ENCODE assay signal across 8 mouse cellular contexts in genomic region chr10:41302689-41303431, GRCm38 (mm10). TPM values are rescaled to one million over a fixed set of nuclear protein-coding genes. Genes with fewer than 3 reads are reported as not detected.
DNase-seq lines count a peak whose midpoint lies in the region; ATAC-seq lines count a peak whose summit lies in the region.

TSS of gene Fig4 (minus strand) at chr10:41303260.

- peak; percentile 95 for ATAC-seq in embryonic facial prominence, embryonic 14.5 days (ENCODE audit: low read depth)
- ATAC-seq in limb, embryonic 15.5 days (ENCODE audit: insufficient number of reproducible peaks, low FRiP score, low TSS enrichment, low read depth) = peak; percentile 87

- H3K9ac ChIP-seq in embryonic facial prominence, embryonic 14.5 days (ENCODE audit: low read depth, low read length) = peak within 1 kb of the TSS; percentile 79
- H3K9ac ChIP-seq in limb, embryonic 15.5 days = peak within 1 kb of the TSS; percentile 60

- whole genome bisulfite sequencing in embryonic facial prominence, embryonic 14.5 days = under 1% methylated on average over 33 of the region's 38 CpGs
- WGBS in limb, embryonic 15.5 days = under 1% methylated on average over 38 of the region's 38 CpGs

- peak; percentile 89 for DNase-seq in 3T3-L1 (ENCODE audit: low read depth, low spot score)
- peak; percentile 54 to 74 for DNase-seq in adrenal gland, postnatal 4 days (ENCODE audit: low spot score in 2 of 2)
- DNase-seq in embryonic facial prominence, embryonic 14.5 days (ENCODE audit: low spot score) = peak; percentile 96
- DNase-seq in heart, adult 8-10 months (ENCODE audit: low spot score) = peak; percentile 83
- DNase-seq in kidney, adult 9 months = peak; percentile 87
- peak; percentile 58 to 83 for DNase-seq in monocyte, adult 2 months (ENCODE audit: low read depth in 1 of 2, low spot score in 2 of 2)
- DNase-seq in spleen, postnatal 36 days (ENCODE audit: low spot score in 2 of 2) = peak; percentile 88 to 92

- peak within 1 kb of the TSS; percentile 82 for H3K4me2 ChIP-seq in embryonic facial prominence, embryonic 14.5 days (ENCODE audit: low read depth, low read length)
- peak within 1 kb of the TSS; percentile 73 for H3K4me2 ChIP-seq in limb, embryonic 15.5 days

- H3K9me3 ChIP-seq in embryonic facial prominence, embryonic 14.5 days (ENCODE audit: control insufficient read depth, low read length) = no peaks in the 10 kb centered on the region
- H3K9me3 ChIP-seq in limb, embryonic 15.5 days = no peaks in the 10 kb centered on the region

- H3K27me3 ChIP-seq in embryonic facial prominence, embryonic 14.5 days (replicated peaks; ENCODE audit: control insufficient read depth, insufficient read depth, low read length) = no peaks in the 10 kb centered on the region
- no peaks in the 10 kb centered on the region for H3K27me3 ChIP-seq in limb, embryonic 15.5 days

- no peaks in the 10 kb centered on the region for H3K36me3 ChIP-seq in embryonic facial prominence, embryonic 14.5 days (ENCODE audit: control insufficient read depth, insufficient read depth, low read length)
- no peaks in the 10 kb centered on the region for H3K36me3 ChIP-seq in limb, embryonic 15.5 days

- H3K4me3 ChIP-seq in embryonic facial prominence, embryonic 14.5 days (ENCODE audit: low read depth, low read length) = peak within 1 kb of the TSS; percentile 94
- peak within 1 kb of the TSS; percentile 89 for H3K4me3 ChIP-seq in limb, embryonic 15.5 days

- H3K27ac ChIP-seq in embryonic facial prominence, embryonic 14.5 days (replicated peaks; ENCODE audit: low read depth, low read length) = peak within 1 kb of the TSS; percentile 24; the same call in 1 of the 2 replicates
- peak within 1 kb of the TSS; percentile 59 for H3K27ac ChIP-seq in limb, embryonic 15.5 days

- H3K4me1 ChIP-seq in embryonic facial prominence, embryonic 14.5 days (ENCODE audit: control insufficient read depth, insufficient read depth, low read length) = no peaks in the 10 kb centered on the region
- H3K4me1 ChIP-seq in limb, embryonic 15.5 days = peaks cover 2% of the 10 kb centered on the region

RNA-seq across cellular contexts. Expression of gene Fig4, which starts in this region (rescaled TPM):
- total RNA-seq in adrenal gland, postnatal 4 days (2021) = 10 to 100 TPM; 18.0 to 19.5 TPM
- 16.8 and 18.4 TPM in 2 replicates for polyA plus RNA-seq in embryonic facial prominence, embryonic 14.5 days (2014; fragmentation: Nextera tagmentation; extraction: Ambion mirVana)
- total RNA-seq in heart, adult 8-10 months (2022) = 10 to 100 TPM; 25.9 to 31.7 (median 28.2) TPM
- 17.0 and 17.5 TPM in 2 replicates for polyA plus RNA-seq in limb, embryonic 15.5 days (2015; fragmentation: Nextera tagmentation; extraction: Ambion mirVana)

Comparison
In these comparisons a context has a peak if more than half of its experiments do, and no peak if none do; other contexts are left out.
1. Peak in every context shown above with its lines: DNase-seq, ATAC-seq, H3K4me3 ChIP-seq and H3K27ac ChIP-seq.